Mouse (Mus musculus) liver, adult 2 months (tissue): ENCODE measurements around the gene Gar1. TPM values are rescaled to one million over a fixed set of nuclear protein-coding genes. Genes with fewer than 3 reads are reported as not detected.

ENCODE experiments used
- DNase-seq: peaks from one replicate; pipeline ENCODE4 v3.0.0-alpha.2; 2011; ENCODE audit warnings: low read depth, low spot score; ENCODE audit errors: extremely low read depth
- H3K27ac ChIP-seq: fragments of 200-500 bp; replicated peaks from 2 replicates; pipeline ENCODE4 v1.5.1; 2012; ENCODE audit warnings: low read depth, mild to moderate bottlenecking, control low read depth, inconsistent platforms, low read length; ENCODE audit not compliant: insufficient read depth
- H3K27me3 ChIP-seq: fragments of 200-500 bp; 2 replicates; pipeline ENCODE4 v1.6.1; 2012; ENCODE audit warnings: mild to moderate bottlenecking, moderate library complexity, low read length, inconsistent platforms; ENCODE audit not compliant: control insufficient read depth, insufficient read depth
- H3K36me3 ChIP-seq: fragments of 200-500 bp; 2 replicates; pipeline ENCODE4 v1.6.1; 2012; ENCODE audit warnings: low read length, inconsistent platforms; ENCODE audit not compliant: control insufficient read depth, insufficient read depth
- H3K4me1 ChIP-seq: fragments of 200-500 bp; 2 replicates; pipeline ENCODE4 v1.6.1; 2011; ENCODE audit warnings: low read length; ENCODE audit not compliant: control insufficient read depth, insufficient read depth
- H3K4me3 ChIP-seq: fragments of 200-500 bp; 2 replicates; pipeline ENCODE4 v1.5.1; 2011; ENCODE audit warnings: low read depth, mild to moderate bottlenecking, control low read depth, low read length, moderate library complexity; ENCODE audit not compliant: insufficient read depth
- H3K79me2 ChIP-seq: fragments of 200-500 bp; 2 replicates; pipeline ENCODE4 v1.6.1; 2012; ENCODE audit warnings: inconsistent platforms, mild to moderate bottlenecking, low read length, moderate library complexity; ENCODE audit not compliant: control insufficient read depth, insufficient read depth
- H3K9ac ChIP-seq: fragments of 200-500 bp; 2 replicates; pipeline ENCODE4 v1.6.1; 2012; ENCODE audit warnings: low read depth, mild to moderate bottlenecking, control low read depth, inconsistent platforms, low read length
- CTCF ChIP-seq: fragments of 200-500 bp; IDR thresholded peaks from 2 replicates; pipeline ENCODE4 v1.5.1; 2011; ENCODE audit warnings: low read depth, low read length, control low read depth
- POLR2A ChIP-seq: fragments of 200-500 bp; IDR thresholded peaks from 2 replicates; pipeline ENCODE4 v1.6.1; 2011; ENCODE audit warnings: low read length, control low read depth; ENCODE audit not compliant: insufficient read depth; ENCODE audit errors: extremely low read depth
- WGBS: fragments of 180-500 bp; shearing (Covaris S2); methylation state at CpG from one replicate; pipeline ENCODE4 v1.1.7; 2018; 5-methylcytosine and 5-hydroxymethylcytosine counted together
- polyA plus RNA-seq: library from polyadenylated mRNA; depleted of rRNA; stranded (reverse); fragments of >200 nt; gene quantifications from 2 replicates; pipeline ENCODE4 v1.2.3, GENCODE M21; 2012
- total RNA-seq: library from RNA; depleted of rRNA; stranded (reverse); fragments of >200 nt; gene quantifications from 2 replicates; pipeline ENCODE4 v1.2.3, GENCODE M21; 2014

The Gar1 gene
- total and polyA plus RNA-seq, 2 experiments = 2.8 to 14.3 TPM

DNA sequence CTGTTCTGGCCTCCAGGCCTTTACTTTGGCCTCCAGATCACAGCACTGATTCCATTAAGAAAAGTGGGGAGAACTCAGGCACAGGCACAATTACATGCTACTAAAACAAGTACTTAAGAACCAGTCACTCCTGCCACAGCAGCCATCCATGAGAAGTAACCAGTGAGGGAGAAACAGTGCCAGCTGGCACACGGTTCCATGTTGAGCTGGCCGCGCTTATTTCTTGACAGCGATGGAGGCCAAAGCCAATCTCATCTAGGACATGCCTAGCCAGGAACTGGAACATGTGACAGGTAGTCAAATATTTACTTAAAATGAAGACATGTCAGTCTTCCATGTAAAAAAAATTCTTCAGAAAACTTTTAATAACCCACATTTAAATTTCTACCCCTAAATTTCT lies 7.0 kb downstream of the Gar1 start:
- Histone ChIP-seq H3K4me1 (peaks cover 6% of the 10 kb centered on the region), H3K27ac (no peak overlapping the region), H3K36me3 (peaks cover 11% of the 10 kb centered on the region), H3K9ac (no peak overlapping the region), H3K4me3 (no peak overlapping the region), H3K79me2 (peaks cover 3% of the 10 kb centered on the region; the same call in 1 of the 2 replicates), H3K27me3 (no peaks in the 10 kb centered on the region)
- TF ChIP-seq POLR2A (no peak), CTCF (no peak)
- peak; percentile 90 for DNase-seq
- WGBS = 21% methylated on average over 4 of the region's 4 CpGs

DNA sequence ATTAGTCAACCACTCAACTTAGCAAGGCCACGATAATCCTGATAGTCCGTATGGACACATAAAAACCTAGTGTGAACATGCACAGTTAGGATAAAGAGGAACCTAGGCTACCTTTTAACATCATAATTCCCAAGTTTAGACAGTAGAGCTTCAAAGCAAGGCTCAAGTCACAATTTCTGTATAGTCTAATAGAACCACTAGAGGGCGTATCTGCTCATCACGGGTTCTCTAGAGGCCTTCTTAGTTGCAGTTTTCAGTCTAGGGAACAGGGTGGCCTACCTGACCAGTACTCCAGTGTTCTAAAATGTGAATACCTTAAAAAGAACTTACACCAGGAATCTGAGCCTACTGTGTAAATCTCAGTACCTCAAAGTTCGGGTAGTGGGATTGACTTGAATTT lies 7.9 kb downstream of the Gar1 start:
- DNase-seq = peak; percentile 50
- Histone ChIP-seq H3K4me3 (no peak overlapping the region), H3K27ac (no peak overlapping the region), H3K4me1 (peaks cover 6% of the 10 kb centered on the region), H3K79me2 (no peaks in the 10 kb centered on the region; the same call in 1 of the 2 replicates), H3K36me3 (peaks cover 11% of the 10 kb centered on the region), H3K9ac (no peak overlapping the region), H3K27me3 (no peaks in the 10 kb centered on the region)
- 55% methylated on average over 5 of the region's 5 CpGs for WGBS
- TF ChIP-seq POLR2A (no peak), CTCF (peak; percentile 15; the same call in 1 of the 2 replicates)

DNA sequence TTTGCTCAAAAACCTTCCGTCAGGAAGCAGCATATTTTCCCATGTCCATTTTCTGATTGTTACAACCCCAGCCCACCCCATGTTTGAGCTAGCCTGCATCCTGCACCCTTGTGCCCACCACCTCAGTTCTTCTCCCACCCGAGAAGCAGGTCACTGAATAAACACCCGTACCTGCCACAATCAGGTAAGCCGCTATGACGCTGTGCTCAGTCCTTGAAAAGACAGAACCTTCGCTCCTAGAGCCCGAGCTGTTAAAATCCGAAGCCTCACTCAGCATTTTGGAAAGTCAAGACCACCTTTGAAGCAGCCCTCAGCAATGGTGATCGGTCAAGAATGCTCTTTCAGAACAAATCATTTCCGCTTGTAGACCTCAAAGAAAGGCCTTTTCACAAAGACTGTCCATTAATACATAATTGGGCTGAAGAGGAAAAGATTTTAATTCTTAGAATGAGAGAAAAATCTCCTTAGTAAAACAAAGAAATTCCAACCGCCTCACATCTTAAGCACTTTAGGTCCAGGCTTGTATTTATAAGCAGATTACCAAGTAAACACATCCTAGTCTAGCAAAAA lies 8.9 kb downstream of the Gar1 start, which contains the start of gene Rrh:
Gene Rrh (minus strand): TSS at position 382 of the 570 bp plus-strand sequence.
- H3K36me3 ChIP-seq = peaks cover 11% of the 10 kb centered on the region
- H3K79me2 ChIP-seq = no peaks in the 10 kb centered on the region
- 96% methylated on average over 11 of the region's 11 CpGs for WGBS
- no peak within 1 kb of the TSS for H3K9ac ChIP-seq
- no peak within 1 kb of the TSS for H3K4me3 ChIP-seq
- TF ChIP-seq POLR2A (no peak), CTCF (no peak)
- H3K4me1 ChIP-seq = peaks cover 6% of the 10 kb centered on the region
- no peak for DNase-seq
- no peak within 1 kb of the TSS for H3K27ac ChIP-seq
- no peaks in the 10 kb centered on the region for H3K27me3 ChIP-seq

DNA sequence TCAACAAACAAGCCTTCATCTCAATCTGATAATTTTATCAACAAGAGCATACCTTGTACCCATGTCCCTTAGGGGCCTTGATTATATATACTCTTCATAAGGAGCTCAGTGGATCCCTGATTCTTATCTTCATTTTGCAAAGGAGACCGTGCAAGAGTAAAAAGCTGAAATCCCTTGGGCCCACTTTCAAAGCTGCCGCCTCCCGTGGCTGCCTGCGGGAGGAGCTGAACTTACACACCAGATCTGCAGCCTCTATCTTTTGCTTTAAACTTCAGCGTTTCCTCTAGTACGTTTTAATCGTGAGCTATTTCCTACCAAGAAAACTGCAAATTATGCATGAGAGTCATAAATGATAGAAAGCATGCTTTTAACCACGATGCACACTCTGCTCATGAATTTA lies 9.5 kb downstream of the Gar1 start:
- no peak overlapping the region for H3K27ac ChIP-seq
- no peaks in the 10 kb centered on the region for H3K79me2 ChIP-seq
- no peak for TF ChIP-seq POLR2A
- no peak for TF ChIP-seq CTCF
- no peaks in the 10 kb centered on the region for H3K27me3 ChIP-seq
- no peak for DNase-seq
- WGBS = 79% methylated on average over 8 of the region's 8 CpGs
- H3K36me3 ChIP-seq = peaks cover 11% of the 10 kb centered on the region
- H3K4me3 ChIP-seq = no peak overlapping the region
- peaks cover 6% of the 10 kb centered on the region for H3K4me1 ChIP-seq
- H3K9ac ChIP-seq = no peak overlapping the region

DNA sequence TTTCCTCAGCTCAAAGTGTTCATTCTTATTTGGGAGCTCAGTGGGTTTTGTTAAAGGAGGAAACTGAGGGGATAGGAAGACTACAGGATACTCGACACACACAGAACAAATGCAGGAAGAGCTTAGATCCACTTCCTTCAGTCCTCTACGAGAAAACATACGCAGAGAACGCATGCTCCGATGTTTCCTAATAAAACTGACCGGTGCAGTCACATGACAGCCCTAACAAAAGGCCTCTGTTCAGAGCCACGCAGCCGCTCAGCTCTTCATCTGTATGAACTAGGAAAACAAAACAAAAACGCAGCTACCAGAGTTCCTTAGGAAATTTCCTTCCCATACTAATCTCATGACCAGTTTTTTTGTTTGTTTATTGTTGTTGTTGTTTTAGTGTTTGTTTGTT lies 10.3 kb downstream of the Gar1 start:
- no peak for DNase-seq
- Histone ChIP-seq H3K27ac (no peak overlapping the region), H3K4me1 (peaks cover 6% of the 10 kb centered on the region), H3K79me2 (no peaks in the 10 kb centered on the region), H3K27me3 (no peaks in the 10 kb centered on the region), H3K36me3 (peaks cover 6% of the 10 kb centered on the region; the same call in 1 of the 2 replicates), H3K4me3 (no peak overlapping the region), H3K9ac (no peak overlapping the region)
- 87% methylated on average over 9 of the region's 9 CpGs for WGBS
- TF ChIP-seq POLR2A (no peak), CTCF (no peak)

DNA sequence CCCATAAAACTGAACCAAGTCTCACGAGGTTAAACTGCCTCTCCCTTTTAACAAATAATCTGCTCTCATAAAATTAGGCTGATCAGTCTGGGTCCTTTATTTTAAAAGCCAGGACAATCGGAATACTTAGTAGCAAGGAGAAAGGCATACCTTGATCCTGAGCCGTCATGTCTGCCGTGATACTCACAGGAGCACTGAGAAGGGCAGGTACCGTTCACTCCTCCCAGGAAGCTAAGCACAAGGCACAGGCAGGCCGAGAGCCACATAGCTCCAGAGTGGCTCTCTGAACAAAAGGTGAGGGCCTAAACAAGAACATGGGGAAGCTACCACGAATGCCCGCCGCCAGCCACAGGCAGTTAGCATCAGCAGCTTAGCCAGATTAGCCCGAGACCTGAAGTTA lies 27.4 kb downstream of the Gar1 start, which contains the start of gene Lrit3:
Gene Lrit3 (minus strand): TSS at position 266 of the 400 bp plus-strand sequence.
- WGBS = 80% methylated on average over 10 of the region's 10 CpGs
- no peak for TF ChIP-seq CTCF
- TF ChIP-seq POLR2A = no peak
- no peak for DNase-seq
- Histone ChIP-seq H3K79me2 (no peaks in the 10 kb centered on the region), H3K27me3 (no peaks in the 10 kb centered on the region), H3K4me1 (no peaks in the 10 kb centered on the region), H3K36me3 (no peaks in the 10 kb centered on the region), H3K9ac (no peak within 1 kb of the TSS), H3K27ac (no peak within 1 kb of the TSS), H3K4me3 (no peak within 1 kb of the TSS)
